Mouse (Mus musculus) erythroblast, embryonic 14.5 days (primary cell): ENCODE results near the gene Olfr65.

Source experiments
- GATA1 ChIP-seq: IDR thresholded peaks from 2 replicates; pipeline ENCODE4 v1.6.1; 2012; ENCODE audit warnings: low read length, inconsistent platforms, mixed read lengths
- TAL1 ChIP-seq: IDR thresholded peaks from 3 replicates; pipeline ENCODE4 v1.6.1; 2012; ENCODE audit warnings: low read length, inconsistent platforms, mixed read lengths

DNA sequence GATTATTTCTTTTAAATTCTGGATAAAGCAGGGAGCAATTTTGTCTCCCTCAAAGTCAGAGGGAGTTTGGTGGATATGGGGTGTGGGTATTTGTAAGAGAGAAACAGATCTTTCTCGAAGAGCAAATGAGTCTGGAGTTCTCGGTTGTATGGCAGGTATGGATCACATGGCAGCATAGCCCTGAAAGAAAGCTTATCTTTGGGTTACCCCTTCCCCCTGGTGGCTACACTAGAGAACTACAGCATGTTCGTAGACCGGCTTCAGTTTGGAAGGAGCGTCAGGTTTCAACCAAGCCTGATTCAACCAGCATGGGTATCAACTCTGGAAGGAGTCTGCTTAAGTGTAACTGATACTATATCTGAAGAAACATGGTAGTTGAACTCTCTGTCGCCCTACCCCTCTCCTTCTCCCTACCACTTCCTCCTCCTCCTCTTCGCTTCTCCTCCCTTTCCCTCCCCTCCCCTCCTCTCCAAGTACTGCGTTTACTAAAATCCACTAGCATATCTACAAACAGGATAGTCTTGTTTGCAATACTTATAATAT lies 9.8 kb downstream of the Olfr65 start:
- TF ChIP-seq GATA1, result peak; percentile 52; the same call in 1 of the 2 replicates
- no peak for TF ChIP-seq TAL1
